Mouse (Mus musculus) 416B (cell line): Measurements from ENCODE around the gene 4921501E09Rik.
"Not testable (repeated sequence)": the region's sequence is repeated elsewhere in the genome, so short reads cannot be mapped to it uniquely, and the experiment has no call there.

Source experiments
- DNase-seq: peaks from one replicate; pipeline ENCODE4 v3.0.0; 2011; ENCODE audit warnings: low read depth

4921501E09Rik gene

GRCm38 (mm10) chr17:33067958-33068357 lies at the start of gene 4921501E09Rik:
Gene 4921501E09Rik (minus strand): TSS chr17:33068058.
- no peak for DNase-seq

GRCm38 (mm10) chr17:33097396-33097795 lies 29.5 kb upstream of the 4921501E09Rik start:
- peak; percentile 17 for DNase-seq

- DNase-seq = peak; percentile 67
These were observed 24.7 kb upstream of the 4921501E09Rik start for GRCm38 (mm10) chr17:33092391-33093193.

DNA sequence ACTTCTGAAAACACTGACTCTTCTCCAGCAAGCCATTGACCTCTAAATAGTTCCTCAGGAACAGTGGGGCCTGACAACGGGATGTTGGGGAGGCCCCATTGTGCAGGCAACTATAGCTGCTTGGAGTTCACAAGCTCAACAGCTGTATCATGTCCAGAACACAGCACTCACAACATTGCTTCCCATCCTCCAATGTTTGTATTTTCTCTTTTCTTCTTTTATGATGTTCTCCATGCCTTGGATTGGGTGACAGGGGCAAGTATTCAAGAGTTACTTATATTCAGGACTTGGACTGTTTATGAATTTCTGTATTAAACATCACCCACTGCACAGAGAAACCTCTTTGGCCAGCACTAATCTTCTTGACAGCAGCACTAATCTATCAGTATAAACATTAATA lies 23.8 kb upstream of the 4921501E09Rik start:
- DNase-seq = no peak

DNA sequence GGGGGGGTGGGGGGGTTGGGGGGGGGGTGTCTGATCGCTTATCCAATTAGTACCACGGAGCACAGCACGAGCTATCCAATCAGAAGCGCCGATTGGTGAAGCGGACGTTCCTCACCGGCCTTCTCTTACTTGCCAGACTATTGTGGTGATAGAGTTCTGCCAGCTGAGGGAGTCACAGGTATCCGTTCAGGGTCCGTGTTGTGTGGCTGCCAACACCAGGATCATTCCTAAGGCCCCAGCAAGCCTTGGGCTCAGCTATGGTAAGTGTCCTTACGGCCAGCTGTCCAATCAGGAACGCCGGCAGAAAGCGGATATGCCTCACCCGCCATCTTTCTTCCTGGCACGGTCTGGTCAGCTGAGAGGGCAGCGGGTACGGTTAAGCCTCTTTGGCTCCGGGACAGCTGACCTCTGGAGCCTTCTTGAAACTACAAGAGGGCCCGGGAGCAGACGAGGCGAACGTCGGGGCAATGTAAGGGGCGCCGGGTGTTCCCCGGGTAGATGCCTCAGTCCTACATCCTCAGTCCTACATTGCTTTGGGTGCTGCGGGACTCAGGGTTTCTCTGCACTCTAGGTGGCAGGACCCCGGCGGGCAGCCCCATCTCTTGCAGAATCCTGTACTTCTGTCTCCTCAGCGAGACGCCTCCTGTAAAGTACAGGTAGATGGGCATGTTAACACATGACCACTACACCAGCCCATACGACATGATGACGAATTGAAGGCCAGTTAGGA lies 21.5 kb upstream of the 4921501E09Rik start, which contains the start of gene Zfp563:
Gene Zfp563 (plus strand): TSS at position 91 of the 730 bp plus-strand sequence.
- DNase-seq = peak; percentile 92

- no peak for DNase-seq
These were observed 4.9 kb downstream of the 4921501E09Rik start for GRCm38 (mm10) chr17:33063001-33063400.

DNA sequence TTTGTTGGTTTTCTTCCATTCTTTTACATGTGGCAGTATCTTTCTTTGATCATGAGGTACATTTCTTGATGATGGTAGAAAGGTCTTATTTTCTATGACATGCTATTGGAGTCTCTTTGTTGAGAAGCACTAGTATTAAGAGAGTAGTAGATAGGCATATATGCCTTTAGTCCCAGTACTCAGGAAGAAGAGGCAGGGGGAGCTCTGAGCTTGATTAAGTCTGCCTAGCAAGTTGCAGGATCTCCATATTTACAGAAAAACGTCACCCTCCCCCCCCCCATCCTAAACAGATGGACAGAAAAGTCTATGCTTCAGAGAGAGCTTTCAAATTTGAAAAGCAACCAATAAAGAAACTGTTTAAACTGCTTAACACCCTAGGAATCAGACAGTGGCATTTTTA lies 9.1 kb downstream of the 4921501E09Rik start:
- peak; percentile 39 for DNase-seq

DNA sequence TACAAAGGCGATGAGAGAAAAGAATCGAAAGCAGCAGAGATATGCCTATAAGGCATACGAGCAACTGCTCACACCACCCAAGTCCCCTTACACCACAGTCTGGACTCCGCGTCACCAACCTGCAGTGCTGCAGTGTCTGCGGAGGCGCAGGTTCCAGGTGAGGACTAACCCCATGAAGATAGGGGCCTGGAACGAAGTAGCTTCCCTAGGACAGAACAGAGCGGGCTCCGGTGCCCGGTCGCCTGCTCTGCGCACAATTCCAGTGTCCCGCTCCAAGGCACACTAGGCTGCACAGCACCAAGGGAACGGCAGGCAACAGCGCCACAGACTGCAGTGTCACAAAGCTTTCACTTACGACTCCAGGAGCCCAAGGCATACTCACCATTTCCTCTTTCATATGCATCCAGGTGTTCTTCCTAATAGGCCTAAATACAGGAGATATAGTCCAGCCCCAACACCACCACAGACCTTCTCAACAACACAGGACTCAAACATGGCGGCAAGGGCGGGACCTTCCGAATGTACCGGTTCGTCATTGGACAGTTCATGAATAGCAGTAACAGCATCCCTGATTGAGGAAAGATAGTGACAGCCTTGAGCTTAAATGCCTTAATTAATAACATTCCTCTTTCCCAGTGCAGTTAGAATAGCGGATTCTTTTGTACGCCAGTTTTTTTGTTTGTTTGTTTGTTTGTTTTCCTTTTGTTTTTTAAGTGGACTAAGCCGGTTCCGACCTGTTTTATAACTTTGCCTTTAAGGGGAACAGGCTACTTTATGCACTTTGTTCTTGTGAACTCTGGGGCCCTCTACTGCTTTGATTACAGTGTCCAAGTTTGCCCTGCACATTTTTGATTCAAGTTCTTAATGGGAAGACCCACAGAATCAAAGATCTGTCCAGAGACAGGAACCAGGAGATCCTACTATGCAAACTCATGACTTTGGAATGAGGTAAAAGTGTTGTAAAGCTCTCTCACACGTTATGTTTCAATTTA lies 34.7 kb downstream of the 4921501E09Rik start, which contains the start of gene Zfp763:
Gene Zfp763 (minus strand): TSS at position 503 of the 992 bp plus-strand sequence.
- peak; percentile 92 for DNase-seq

DNA sequence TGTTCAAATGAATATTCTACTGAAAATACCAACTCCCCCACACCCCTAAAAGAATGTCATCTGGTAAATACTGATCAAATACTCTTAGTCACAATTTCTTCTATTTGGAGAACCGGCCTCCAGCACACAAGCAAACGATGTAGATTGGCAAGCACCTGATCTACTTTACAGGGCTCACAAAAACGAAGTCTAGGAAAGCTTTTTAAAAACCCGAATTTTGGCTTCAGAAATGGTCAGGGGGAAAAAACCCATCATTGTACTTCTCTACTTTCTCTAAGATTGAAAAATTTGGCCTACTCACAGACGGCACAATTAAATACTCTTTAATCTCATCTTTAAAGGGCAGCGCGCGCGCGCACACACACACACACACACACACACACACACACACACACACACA lies 35.5 kb downstream of the 4921501E09Rik start:
- no peak for DNase-seq

DNA sequence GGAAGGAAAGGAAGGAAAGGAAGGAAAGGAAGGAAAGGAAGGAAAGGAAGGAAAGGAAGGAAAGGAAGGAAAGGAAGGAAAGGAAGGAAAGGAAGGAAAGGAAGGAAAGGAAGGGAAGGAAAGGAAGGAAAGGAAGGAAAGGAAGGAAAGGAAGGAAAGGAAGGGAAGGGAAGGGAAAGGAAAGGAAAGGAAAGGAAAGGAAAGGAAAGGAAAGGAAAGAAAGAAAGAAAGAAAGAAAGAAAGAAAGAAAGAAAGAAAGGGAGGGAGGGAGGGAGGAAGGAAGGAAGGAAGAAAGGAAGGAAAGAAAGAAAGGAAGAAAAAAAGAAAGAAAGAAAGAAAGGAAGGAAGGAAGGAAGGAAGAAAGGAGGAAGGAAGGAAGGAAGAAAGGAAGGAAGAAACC lies 47.4 kb downstream of the 4921501E09Rik start:
- not testable (repeated sequence) for DNase-seq
